Mouse (Mus musculus): ENCODE data around the gene Rraga. TPM values are rescaled to one million over a fixed set of nuclear protein-coding genes. Genes with fewer than 3 reads are reported as not detected.
A peak's percentile ranks its signal among the peaks of the same experiment; 100 is the strongest.
"Not testable (repeated sequence)": the region's sequence is repeated elsewhere in the genome, so short reads cannot be mapped to it uniquely, and the experiment has no call there.

Gene Rraga
- polyA plus RNA-seq, 1 experiment from 2014 or later = 66.0 TPM

DNA sequence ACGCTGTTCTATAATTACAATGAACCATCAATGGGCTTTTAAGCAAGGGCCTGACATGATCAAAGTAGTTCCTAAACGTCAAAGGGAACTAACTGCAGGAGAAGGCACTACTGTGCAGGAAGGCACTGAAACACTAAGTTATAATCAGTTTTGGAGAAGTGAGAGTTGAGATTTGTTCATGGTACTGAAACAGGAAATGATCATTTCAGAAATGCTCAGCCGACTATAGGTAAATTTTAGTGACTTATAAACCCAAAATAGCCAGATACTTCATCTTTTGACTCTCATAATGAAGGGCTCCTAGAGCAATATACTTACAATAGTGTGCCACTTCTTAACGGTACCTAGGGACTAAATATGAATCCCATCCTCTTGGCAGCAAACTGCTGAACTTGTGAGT is 4.6 kb downstream of the Rraga start:
- CTCF ChIA-PET = no interaction called here
- POLR2A ChIA-PET = no interaction called here
- no peak for ATAC-seq
- TF ChIP-seq CTCF (IDR thresholded peaks at IDR 0.05) = no peak
- no peak for DNase-seq (ENCODE audit: low read depth, low spot score)
- in situ Hi-C loops (cut with MboI; ENCODE audit: low pct_unique_long_range_greater_than_20kb) = loop anchor here (25.0 kb wide), 1 partner anchor 257 kb away; no protein-coding TSS in a partner anchor
- H3K27me3 ChIP-seq = no peaks in the 10 kb centered on the region

DNA sequence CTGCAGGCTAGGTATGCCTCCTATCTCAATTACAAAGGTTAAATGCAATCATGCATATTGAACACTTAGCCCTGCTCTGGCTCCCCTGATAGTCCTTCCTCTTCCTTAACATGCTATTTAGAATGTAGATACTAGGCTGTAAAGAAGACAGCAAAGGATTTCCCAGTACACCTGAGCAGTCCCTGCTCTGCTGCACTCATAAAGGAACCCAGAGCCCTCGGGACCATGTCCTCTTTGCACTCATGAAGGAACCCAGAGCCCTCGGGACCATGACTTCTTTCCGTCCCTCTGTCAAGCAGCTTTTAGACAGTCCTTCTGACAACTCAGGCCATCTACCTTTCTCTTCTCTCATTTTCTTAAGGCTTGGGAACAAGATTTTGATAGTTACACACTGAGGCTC is 5.1 kb downstream of the Rraga start:
- no peaks in the 10 kb centered on the region for H3K27me3 ChIP-seq
- ATAC-seq = no peak
- TF ChIP-seq CTCF (IDR thresholded peaks at IDR 0.05) = no peak
- in situ Hi-C loops (cut with MboI; ENCODE audit: low pct_unique_long_range_greater_than_20kb) = loop anchor here (25.0 kb wide), 1 partner anchor 257 kb away; no protein-coding TSS in a partner anchor
- ChIA-PET CTCF (no interaction called here), POLR2A (no interaction called here)
- DNase-seq (ENCODE audit: low read depth, low spot score) = no peak

DNA sequence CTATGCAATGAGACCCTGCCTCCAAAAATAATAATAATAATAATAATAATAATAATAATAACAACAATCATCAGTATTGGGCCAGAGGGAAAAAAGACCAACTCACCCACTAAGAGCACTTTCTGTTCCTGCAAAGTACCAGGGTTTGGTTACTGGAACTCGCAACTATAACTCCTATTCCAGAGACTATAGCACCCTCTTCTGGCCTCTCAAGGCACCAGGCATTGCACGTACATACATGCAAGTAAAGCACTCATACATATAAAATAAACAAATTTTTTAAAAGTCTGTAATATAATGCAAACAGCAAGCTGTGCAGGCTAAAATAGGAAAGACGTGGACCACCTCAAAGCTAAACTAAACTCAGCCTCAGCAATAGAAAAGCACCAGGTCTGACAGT is 12.8 kb downstream of the Rraga start:
- ChIA-PET CTCF (interaction anchor here (1.0 to 2.0 kb wide), 3 partner anchors 10 to 12 kb away, joined by 3 to 5 read pairs (median 3); no protein-coding TSS in a partner anchor), POLR2A (no interaction called here)
- no peaks in the 10 kb centered on the region for H3K27me3 ChIP-seq
- DNase-seq (ENCODE audit: low read depth, low spot score) (no peak), ATAC-seq (no peak)
- peak; percentile 47 for TF ChIP-seq CTCF (IDR thresholded peaks at IDR 0.05)
- in situ Hi-C loops (cut with MboI; ENCODE audit: low pct_unique_long_range_greater_than_20kb) = loop anchor here (25.0 kb wide), 1 partner anchor 249 kb away; no protein-coding TSS in a partner anchor

DNA sequence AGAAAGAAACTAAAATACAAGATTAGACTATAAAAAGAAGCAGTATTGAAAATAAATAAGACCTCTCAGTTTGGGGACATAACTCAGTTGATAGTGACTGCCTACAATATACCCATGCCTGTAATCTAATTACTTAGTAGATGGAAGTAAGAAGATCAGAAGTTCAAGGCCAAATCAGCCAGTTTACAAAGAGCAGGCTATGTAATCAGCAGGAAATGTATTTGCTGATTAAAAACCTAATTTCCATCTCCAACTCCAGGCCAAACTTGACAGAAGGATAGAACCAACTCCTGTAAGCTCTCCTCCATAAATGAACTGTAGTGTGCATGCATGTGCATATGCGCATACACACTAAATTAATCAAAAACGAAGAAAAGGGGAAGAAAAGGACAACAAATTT is 15.8 kb downstream of the Rraga start:
- DNase-seq (ENCODE audit: low read depth, low spot score) = no peak
- ATAC-seq = no peak
- no peak for TF ChIP-seq CTCF (IDR thresholded peaks at IDR 0.05)
- in situ Hi-C loops (cut with MboI; ENCODE audit: low pct_unique_long_range_greater_than_20kb) = loop anchor here (25.0 kb wide), 1 partner anchor 246 kb away; no protein-coding TSS in a partner anchor
- POLR2A ChIA-PET = interaction anchor here (0.5 kb wide), 1 partner anchor 44 kb away, joined by 4 read pairs; no protein-coding TSS in a partner anchor
- H3K27me3 ChIP-seq = no peaks in the 10 kb centered on the region
- CTCF ChIA-PET = no interaction called here

DNA sequence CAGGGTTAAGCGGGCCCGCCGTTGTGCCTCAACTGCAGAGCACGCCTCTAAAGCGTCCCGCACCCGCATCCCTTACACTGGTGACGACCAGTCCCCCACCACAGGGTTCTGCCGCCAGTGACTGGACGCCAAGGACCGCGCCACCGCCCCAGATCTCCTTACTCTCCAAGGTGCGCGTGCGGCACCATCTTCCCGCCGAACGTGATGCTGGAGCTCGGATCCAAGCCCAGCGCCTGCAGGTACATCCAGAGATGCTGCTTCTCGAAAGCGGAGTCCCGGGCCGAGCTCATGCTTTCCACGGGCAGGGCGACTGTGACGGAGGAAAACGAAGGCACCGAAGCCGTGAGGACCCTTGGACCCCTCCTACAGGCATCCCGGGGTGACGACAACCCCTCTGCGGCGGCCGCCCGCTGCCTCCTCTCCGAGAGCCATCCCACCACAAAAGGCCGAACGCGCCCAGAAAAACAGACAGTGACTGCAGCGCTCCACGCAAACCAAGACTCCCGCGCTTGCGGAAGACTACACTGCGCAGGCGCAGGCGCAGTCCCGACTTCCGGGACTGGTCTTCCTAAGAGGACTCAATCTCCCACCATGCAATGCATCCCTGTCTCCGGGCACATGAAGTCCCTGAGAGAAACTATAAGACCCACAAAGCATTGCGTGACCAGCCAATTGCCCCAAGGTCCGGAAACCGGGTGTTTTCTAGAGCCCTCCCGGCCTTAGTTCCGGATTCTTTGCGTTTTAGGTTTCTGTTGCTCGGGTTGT is 36.2 kb downstream of the Rraga start, which contains the start of gene Haus6:
Haus6 (minus strand) TSS at position 532 of the 765 bp plus-strand sequence.
- in situ Hi-C loops (cut with MboI; ENCODE audit: low pct_unique_long_range_greater_than_20kb) = no loop called here
- no peaks in the 10 kb centered on the region for H3K27me3 ChIP-seq
- DNase-seq (ENCODE audit: low read depth, low spot score) (peak; percentile 77), ATAC-seq (peak; percentile 97)
- POLR2A ChIA-PET = no interaction called here
- no peak for TF ChIP-seq CTCF (IDR thresholded peaks at IDR 0.05)
- CTCF ChIA-PET = no interaction called here

DNA sequence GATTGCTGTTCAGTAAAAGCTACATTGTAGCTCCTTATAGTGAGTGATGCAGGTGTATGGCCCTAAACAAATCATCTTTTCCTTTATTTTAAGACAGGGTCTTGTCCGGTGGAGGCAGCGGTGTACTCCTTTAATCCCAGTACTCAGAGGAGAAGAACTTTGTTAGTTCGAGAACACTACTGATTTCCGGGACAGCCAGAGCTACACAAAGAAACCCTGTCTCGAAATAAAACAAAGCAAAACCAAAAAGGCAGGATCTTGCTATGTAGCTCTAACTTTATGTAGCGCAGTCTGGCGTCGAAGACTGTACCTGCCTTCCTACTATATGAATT is 36.8 kb downstream of the Rraga start:
- DNase-seq (ENCODE audit: low read depth, low spot score) (no peak), ATAC-seq (no peak)
- TF ChIP-seq CTCF (IDR thresholded peaks at IDR 0.05) = no peak
- CTCF ChIA-PET = no interaction called here
- POLR2A ChIA-PET = no interaction called here
- in situ Hi-C loops (cut with MboI; ENCODE audit: low pct_unique_long_range_greater_than_20kb) = no loop called here
- no peaks in the 10 kb centered on the region for H3K27me3 ChIP-seq

DNA sequence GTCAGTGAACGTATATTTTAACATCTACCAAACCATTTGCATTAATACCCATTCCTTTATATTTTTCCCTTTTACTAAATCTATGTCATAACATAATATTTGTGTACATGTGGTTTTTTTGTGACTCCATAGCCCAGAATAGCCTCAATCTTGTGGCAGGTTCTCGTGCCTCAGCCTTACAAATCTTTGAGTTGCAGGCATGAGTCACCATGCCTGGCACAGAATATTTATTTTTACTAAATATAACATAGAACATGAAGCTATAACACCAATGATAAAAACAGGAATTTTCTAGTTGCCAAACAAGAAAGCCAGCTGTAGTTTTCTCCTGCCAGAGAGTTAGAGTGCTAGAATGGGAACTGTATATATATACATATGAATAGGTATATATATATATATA is 45.0 kb downstream of the Rraga start:
- DNase-seq (ENCODE audit: low read depth, low spot score) = no peak
- no peak for TF ChIP-seq CTCF (IDR thresholded peaks at IDR 0.05)
- in situ Hi-C loops (cut with MboI; ENCODE audit: low pct_unique_long_range_greater_than_20kb) = no loop called here
- no peaks in the 10 kb centered on the region for H3K27me3 ChIP-seq
- no peak for ATAC-seq
- ChIA-PET POLR2A (no interaction called here), CTCF (interaction anchor here (1.2 kb wide), 1 partner anchor 77 kb away, joined by 3 read pairs; no protein-coding TSS in a partner anchor)

DNA sequence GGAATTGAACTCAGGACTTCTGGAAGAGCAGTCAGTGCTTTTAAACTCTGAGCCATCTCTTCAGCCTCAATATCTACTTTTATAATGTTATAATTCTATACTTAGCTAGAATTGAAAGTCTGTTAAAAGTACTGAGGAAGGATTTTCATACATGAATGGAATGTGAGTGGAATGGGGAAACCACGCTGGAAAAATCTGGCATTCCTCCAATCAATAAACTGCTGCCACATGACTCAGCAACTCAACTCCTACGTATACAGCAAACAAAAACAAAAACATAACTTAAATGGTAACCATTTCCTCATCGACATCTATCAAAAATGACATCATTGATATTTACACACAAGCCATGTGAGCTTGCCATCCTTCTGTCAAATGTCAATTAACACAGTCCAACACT is 46.6 kb downstream of the Rraga start:
- DNase-seq (ENCODE audit: low read depth, low spot score) = no peak
- CTCF ChIA-PET = interaction anchor here (0.8 kb wide), 1 partner anchor 14 kb away, joined by 3 read pairs; no protein-coding TSS in a partner anchor

DNA sequence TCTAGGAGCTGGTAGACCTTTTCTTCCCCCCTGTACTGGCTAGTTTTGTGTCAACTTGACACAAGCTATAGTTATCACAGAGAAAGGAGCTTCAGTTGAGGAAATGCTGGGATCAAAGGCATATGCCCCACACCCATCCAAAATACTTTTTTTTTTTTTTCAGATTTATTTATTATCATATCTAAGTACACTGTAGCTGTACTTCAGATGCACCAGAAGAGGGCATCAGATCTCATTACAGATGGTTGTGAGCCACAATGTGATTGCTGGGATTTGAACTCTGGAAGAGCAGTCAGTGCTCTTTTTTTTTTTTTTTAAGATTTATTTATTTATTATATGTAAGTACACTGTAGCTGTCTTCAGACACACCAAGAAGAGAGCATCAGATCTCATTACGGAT is 47.1 kb downstream of the Rraga start:
- POLR2A ChIA-PET; ATAC-seq; in situ Hi-C loops (cut with MboI; ENCODE audit: low pct_unique_long_range_greater_than_20kb); H3K27me3 ChIP-seq; DNase-seq (ENCODE audit: low read depth, low spot score): not testable (repeated sequence)
- CTCF ChIA-PET = interaction anchor here (0.8 kb wide), 1 partner anchor 13 kb away, joined by 3 read pairs; no protein-coding TSS in a partner anchor

More for the DNA sequence above, 46.6 kb downstream of the Rraga start:
- in situ Hi-C loops (cut with MboI; ENCODE audit: low pct_unique_long_range_greater_than_20kb) = no loop called here
- no peak for TF ChIP-seq CTCF (IDR thresholded peaks at IDR 0.05)
- H3K27me3 ChIP-seq = no peaks in the 10 kb centered on the region
- POLR2A ChIA-PET = no interaction called here
- no peak for ATAC-seq

DNA sequence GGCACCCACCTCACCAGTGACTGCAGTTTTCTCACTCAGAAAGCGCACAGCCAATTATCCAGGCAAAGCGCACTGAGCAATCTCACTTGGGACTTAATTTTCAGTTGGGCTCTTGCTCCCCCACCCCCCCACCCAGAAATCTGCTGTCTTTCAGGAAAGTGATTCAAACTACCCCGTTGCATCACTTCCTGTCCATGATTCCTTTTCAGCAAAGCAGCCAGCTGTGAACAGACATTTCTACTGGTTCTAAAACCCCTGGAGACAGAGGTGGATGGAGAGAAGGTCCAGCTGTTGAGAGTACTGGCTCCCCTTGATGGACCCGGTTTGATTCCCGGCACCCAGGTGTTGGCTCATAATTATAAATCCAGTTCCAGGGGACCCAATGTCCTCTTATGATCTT is 50.0 kb downstream of the Rraga start:
- DNase-seq (ENCODE audit: low read depth, low spot score) (no peak), ATAC-seq (no peak)
- ChIA-PET POLR2A (no interaction called here), CTCF (no interaction called here)
- TF ChIP-seq CTCF (IDR thresholded peaks at IDR 0.05) = no peak
- in situ Hi-C loops (cut with MboI; ENCODE audit: low pct_unique_long_range_greater_than_20kb) = loop anchor here (5.0 kb wide), 1 partner anchor 37 kb away; no protein-coding TSS in a partner anchor
- H3K27me3 ChIP-seq = no peaks in the 10 kb centered on the region

DNA sequence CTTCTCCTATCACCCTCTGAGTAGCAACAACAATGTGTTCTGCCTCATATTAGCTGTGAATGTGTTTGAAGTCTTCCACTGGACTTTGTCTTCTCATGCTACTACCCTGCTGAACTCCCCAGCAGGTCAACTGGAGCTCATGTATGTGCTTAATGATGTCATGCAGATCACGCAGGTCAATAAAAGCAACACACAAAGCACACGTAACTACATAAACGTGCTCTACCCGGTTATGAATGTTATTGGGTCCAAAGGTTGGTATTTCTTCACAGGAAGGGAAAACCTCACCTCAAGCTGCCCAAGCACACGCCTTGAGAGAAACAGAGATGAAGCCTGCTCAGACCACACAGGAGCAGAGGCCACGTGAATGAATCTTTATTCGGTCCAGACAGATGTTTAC is 51.0 kb downstream of the Rraga start:
- H3K27me3 ChIP-seq; CTCF ChIA-PET; ATAC-seq; POLR2A ChIA-PET; DNase-seq (ENCODE audit: low read depth, low spot score): not testable (repeated sequence)
- in situ Hi-C loops (cut with MboI; ENCODE audit: low pct_unique_long_range_greater_than_20kb) = loop anchor here (5.0 kb wide), 1 partner anchor 36 kb away; no protein-coding TSS in a partner anchor

Other genes starting within 250 kb of the Rraga start
- gene Saxo1, start 17.3 kb upstream of the Rraga start, polyA plus RNA-seq (2021) = not detected
- 6.2 TPM for gene Haus6, start 36.4 kb downstream of the Rraga start, polyA plus RNA-seq (2021)
- gene Plin2, start 94.4 kb downstream of the Rraga start, polyA plus RNA-seq (2021) = 104 TPM
- 14.4 TPM for gene Dennd4c, start 172.9 kb downstream of the Rraga start, polyA plus RNA-seq (2021)